Mouse (Mus musculus) c-Kit-positive CD71-negative TER-119-negative erythroid progenitor cells, embryonic 14.5 days (primary cell): ENCODE data around the gene Zfp385c.
"Not testable (repeated sequence)": the region's sequence is repeated elsewhere in the genome, so short reads cannot be mapped to it uniquely, and the experiment has no call there.

Experiments used
- DNase-seq: peaks from one replicate; pipeline ENCODE4 v3.0.0-alpha.2; 2013; ENCODE audit warnings: low read depth

Gene Zfp385c

DNA sequence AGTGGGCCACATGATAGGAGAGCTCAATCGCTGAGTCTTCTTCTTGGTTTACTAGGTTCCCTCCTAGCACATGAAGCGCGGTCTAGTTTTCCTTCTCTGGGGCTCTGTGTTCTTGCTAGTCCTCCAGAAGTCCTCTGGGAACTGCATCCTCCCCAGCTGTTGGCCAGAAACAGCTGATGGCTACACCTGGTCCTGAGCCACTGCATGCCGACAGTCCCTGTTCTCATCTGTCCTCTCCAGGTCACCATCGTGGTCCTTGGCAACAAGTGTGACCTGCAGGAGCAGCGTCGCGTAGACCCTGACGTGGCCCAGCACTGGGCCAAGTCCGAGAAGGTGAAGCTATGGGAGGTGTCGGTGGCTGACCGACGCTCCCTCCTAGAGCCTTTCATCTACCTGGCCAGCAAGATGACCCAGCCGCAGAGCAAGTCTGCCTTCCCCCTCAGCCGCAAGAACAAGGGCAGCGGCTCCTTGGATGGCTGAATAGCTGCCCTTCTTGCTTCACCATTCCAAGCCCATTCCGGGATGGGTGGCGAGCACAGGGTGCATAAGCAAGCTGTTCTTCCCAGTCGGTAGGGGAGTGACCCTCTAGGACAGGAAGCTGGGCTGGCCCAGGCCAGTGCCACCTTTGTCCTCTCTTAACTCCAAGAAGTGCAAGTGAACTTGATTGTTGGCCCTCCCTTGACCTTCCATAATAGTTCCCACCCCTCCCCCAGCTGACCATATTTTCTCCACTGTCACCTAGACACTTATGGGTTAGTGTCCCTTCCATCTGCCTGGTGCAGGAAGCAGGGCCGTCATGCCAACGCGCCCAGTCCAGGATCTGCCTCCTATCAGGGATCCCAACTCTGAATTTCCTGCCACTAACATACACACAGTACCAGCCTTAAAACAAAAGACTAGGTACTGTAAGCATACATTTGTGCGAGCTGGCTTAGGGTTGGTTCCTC, 66.2 kb downstream of the Zfp385c start:
- no peak for DNase-seq

- DNase-seq: no peak
Measured at GRCm38 (mm10) chr11:100623867-100624266, 68.4 kb downstream of the Zfp385c start.

GRCm38 (mm10) chr11:100622714-100623113, 69.5 kb downstream of the Zfp385c start:
- DNase-seq: peak; percentile 88

DNA sequence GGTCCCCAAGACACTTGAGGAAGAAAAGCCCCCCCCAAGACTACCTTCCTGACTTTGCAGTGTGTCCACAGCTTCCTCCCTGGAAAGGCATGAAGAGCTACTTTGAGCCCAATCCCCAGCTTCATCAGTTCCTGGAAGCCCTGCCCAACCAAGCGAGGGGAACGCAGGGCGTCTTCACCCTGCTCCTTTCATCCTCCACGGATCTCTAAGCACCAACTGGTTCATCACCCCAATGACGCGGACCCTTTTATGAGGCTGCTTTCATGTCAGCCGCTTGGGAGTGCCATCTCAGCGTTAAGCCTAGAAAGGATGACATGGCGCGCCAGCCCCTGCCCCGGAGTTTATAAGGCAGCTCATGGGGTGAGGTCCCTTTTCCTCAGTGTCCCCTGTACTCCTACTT, 72.3 kb downstream of the Zfp385c start, which contains the start of gene Dnajc7:
Gene Dnajc7 (minus strand): TSS at position 187 of the 400 bp plus-strand sequence.
- no peak for DNase-seq

DNA sequence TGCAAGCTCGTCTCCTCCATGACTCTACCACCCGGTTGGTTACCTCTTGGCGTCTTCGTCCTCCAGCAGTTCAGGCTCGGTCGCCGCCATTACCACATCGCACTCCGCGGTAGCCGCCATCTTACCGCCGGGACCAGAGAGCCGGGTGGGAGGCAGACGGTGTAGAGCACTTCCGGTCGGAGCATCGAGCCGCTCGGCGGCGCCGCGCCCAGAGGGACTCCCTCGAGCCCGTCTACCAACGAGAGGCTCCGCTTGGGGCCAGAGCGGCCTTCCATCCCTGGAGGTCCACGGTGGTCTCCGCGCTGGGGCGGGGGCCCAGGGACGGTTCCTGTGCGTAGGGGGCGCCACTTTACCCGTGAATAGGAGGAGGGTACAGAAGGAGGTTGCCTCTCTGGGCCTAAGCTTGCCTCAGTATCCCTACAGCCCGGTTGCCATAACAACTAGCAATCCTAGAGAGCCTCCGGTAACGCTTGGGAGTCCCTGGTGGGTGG, 72.7 kb downstream of the Zfp385c start:
- DNase-seq: peak; percentile 88

- peak; percentile 80 for DNase-seq
Measured at GRCm38 (mm10) chr11:100618761-100619484, 73.3 kb downstream of the Zfp385c start, which contains the start of gene Nkiras2. Gene Nkiras2, plus strand, starts transcription at chr11:100619244.

DNA sequence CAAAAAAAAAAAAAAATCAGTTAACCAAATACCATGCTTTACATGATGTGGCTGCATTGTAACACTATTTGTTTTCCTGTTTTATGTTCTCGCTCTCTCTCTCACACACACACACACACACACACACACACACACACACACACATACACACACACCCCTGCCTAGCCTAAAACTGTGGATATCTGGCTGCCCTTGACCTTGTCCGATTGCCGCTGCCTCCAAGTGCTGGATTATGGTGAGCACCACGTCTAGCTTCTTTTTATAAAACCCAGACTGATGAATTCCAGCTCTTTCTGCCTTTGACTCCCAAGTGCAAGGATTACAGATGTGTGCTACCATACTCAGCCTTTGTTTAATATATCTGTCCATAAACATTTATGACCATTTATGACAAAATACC, 74.8 kb downstream of the Zfp385c start:
- DNase-seq: no peak

DNA sequence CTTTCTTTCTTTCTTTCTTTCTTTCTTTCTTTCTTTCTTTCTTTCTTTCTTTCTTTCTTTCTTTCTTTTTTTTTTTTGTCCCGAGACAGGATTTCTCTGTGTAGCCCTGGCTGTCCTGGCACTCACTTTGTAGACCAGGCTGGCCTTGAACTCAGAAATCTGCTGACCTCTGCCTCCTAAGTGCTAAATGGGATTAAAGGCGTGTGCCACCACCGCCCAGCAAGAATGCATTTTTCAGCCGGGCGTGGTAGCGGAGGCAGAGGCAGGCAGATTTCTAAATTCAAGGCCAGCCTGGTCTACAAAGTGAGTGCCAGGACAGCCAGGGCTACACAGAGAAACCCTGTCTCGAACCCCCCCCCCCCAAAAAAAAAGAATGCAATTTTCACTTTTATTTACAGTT, 75.4 kb downstream of the Zfp385c start:
- DNase-seq: not testable (repeated sequence)

DNA sequence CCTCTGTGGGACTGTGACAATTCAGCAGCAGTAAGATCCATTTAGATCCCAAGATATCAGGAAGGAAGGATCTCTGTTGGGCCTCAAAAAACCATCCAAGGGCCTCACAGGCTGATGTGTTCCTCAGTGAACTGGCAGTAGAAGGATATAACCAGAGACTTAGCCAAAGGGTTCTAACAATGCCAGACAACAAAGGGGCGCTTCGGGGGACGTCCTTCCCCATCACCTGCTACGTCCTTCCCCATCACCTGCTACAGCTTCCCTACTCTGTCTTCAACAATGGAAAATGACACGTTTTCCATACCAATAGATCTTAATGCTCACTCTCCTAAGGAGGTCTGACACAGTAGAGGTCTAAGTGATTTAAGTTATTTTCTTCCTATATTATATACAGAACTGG, 75.9 kb downstream of the Zfp385c start:
- no peak for DNase-seq

DNA sequence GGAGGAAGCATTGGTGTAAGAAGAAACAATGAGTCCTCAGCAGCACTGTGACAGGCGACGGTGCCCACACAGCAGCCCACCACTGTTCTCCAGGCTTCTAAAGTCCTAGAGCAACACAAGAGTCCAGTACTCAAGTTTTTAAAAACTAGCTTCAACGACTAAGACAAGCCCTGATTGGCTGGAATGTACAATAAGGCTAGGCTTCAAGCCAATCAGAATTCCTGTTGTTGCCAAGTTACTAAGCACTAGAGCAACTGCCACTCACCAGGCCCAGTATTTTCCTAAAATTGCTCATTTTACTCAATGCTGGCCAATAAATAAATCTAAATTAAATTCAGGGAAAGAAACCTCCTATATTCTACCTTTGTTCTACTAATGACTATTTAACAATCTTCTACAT, 79.0 kb downstream of the Zfp385c start:
- DNase-seq: no peak

GRCm38 (mm10) chr11:100611627-100612026, 80.6 kb downstream of the Zfp385c start:
- DNase-seq: no peak

- DNase-seq: no peak
Measured at GRCm38 (mm10) chr11:100609997-100610680, 82.1 kb downstream of the Zfp385c start.

GRCm38 (mm10) chr11:100609355-100609996, 82.8 kb downstream of the Zfp385c start:
- no peak for DNase-seq

DNA sequence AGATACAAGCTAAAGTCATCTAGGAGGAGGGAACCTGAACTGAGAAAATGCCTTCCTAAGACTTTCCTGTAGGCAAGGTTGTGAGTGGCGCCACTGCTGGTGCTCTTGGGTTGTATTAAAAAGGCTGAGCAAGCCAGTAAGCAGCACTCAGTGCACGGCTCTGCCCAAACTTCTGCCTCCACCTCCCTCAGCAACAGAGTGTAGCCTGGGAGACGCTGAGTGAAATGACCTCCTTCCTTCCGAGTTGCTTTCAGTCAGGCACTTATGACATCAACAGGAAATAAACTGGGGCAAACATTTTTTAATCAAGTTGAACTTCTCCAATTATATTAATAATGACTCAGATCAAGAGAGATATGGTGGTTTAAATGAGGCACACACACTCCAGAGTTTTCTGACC, 83.5 kb downstream of the Zfp385c start:
- no peak for DNase-seq

GRCm38 (mm10) chr11:100607121-100607520, 85.1 kb downstream of the Zfp385c start:
- no peak for DNase-seq

DNA sequence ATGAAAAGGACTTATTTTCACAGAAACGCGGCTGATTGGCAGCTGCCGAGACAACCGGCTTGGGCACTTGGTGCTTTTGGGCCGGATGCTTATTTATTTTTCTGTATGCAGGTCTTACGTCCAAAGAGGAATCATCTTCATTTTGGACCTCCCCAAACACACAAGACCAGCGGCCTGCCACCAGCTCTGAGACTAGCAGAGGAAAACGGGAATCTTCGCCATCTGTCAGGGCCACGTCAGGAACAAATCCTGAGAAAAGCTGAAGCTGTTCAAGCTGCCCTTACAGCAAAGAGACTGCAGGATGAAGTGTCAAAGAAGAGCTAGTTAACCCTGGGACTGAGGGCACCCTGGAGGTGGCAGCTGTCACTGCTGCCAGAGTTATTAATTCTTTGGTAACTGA, 86.8 kb downstream of the Zfp385c start:
- no peak for DNase-seq

DNA sequence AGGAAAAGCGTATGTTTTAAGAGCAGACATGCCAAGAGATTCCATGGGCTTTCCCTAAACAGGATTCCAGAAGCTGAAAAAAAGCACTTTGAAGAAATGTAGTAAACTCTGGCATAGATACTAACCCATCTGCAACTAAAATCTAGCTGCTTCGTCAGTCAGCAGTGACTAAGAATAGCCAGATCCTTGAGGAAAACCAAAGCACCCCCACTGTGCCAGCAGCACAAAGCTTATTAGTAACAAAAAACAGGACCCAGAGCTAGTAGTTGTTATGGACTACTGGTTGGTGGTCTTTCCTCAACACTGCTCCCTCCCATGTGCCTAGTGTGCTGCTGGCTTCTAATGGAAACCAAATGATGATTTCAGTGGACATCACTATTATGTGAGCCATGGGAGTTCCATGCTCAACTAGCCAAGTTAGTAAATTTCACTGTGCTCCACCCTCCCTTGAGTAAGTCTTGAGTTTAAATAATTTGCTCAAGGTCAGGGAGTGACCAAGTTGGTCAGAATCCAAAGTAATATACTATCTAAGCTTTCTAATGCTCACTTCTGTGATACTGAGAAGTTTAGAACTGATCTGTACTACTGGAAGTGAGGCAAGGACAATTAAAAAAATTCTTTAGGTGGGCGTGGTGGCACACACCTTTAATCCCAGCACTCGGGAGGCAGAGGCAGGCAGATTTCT, 87.8 kb downstream of the Zfp385c start:
- no peak for DNase-seq

GRCm38 (mm10) chr11:100603813-100604212, 88.4 kb downstream of the Zfp385c start:
- no peak for DNase-seq

GRCm38 (mm10) chr11:100603155-100603554, 89.1 kb downstream of the Zfp385c start:
- DNase-seq: no peak

DNA sequence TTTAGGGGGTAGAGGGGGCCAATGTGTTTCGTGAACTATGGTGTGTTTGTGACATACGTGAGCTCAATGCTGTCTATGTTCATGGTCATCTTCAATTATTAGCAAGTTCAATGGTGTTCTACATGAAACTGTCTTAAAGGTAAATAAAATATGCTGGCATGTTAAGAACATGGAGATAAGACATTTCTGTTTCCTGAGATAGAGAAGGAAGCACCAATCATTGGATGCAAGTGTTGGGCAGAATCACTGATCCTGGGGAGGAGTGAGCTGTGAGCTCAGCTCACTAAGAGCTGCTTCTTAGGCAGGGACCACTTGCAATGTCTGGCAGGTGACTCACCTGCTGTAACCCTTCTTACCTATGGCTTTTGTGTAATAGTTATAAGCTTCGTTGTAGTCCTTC, 90.9 kb downstream of the Zfp385c start:
- DNase-seq: no peak

DNA sequence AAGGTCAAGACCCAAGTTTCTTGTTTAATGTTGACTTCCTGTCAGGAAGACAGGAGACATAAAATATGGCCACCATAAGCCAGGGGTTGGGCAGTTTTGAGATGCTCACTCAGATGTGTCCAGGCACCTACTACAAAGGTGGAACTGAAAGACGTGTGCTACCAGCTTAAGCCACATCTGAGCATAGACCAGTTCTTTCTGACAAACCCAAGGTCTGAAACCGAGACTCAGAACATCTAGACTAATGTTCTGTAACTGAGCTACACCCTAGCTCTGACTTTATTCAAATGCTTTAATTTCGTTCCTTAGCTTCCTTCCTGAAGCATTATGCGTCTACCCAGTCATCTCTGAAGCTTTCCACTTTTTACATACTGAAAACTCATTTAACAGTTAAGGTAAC, 94.2 kb downstream of the Zfp385c start:
- no peak for DNase-seq
